Mouse (Mus musculus) heart, embryonic 11.5 days (tissue): ENCODE results near the gene Dnal4. TPM values are rescaled to one million over a fixed set of nuclear protein-coding genes. Genes with fewer than 3 reads are reported as not detected.
A peak's percentile ranks its signal among the peaks of the same experiment; 100 is the strongest.

Experiments
- ATAC-seq: fragments of 200-750 bp; cut with Nextera tagmentation; replicated peaks from 2 replicates; pipeline ENCODE4 v1.8.0; 2017; ENCODE audit warnings: moderate library complexity; ENCODE audit not compliant: insufficient number of reproducible peaks, low FRiP score, low TSS enrichment
- H3K27ac ChIP-seq: fragments of 300-500 bp; sonication (generic); 2 replicates; pipeline ENCODE4 v1.5.1; 2014; ENCODE audit warnings: mild to moderate bottlenecking, low read depth, low read length
- H3K27me3 ChIP-seq: fragments of 300-500 bp; sonication (generic); 2 replicates; pipeline ENCODE4 v1.6.1; 2014; ENCODE audit warnings: mild to moderate bottlenecking, low read length, mixed read lengths; ENCODE audit not compliant: control insufficient read depth, insufficient read depth
- H3K36me3 ChIP-seq: fragments of 300-500 bp; sonication (generic); 2 replicates; pipeline ENCODE4 v1.6.1; 2014; ENCODE audit warnings: mild to moderate bottlenecking, low read length, moderate library complexity, mixed read lengths; ENCODE audit not compliant: control insufficient read depth, insufficient read depth
- H3K4me1 ChIP-seq: fragments of 300-500 bp; sonication (generic); 2 replicates; pipeline ENCODE4 v1.6.1; 2014; ENCODE audit warnings: low read length; ENCODE audit not compliant: control insufficient read depth, insufficient read depth
- H3K4me2 ChIP-seq: fragments of 300-500 bp; sonication (generic); 2 replicates; pipeline ENCODE4 v1.6.1; 2014; ENCODE audit warnings: mild to moderate bottlenecking, moderate library complexity
- H3K4me3 ChIP-seq: fragments of 300-500 bp; sonication (generic); 2 replicates; pipeline ENCODE4 v1.5.1; 2014; ENCODE audit warnings: low read depth, low read length
- H3K9ac ChIP-seq: fragments of 300-500 bp; sonication (generic); 2 replicates; pipeline ENCODE4 v1.6.1; 2014; ENCODE audit warnings: mild to moderate bottlenecking, low read depth, low read length, moderate library complexity
- H3K9me3 ChIP-seq: fragments of 300-500 bp; sonication (generic); replicated peaks from 2 replicates; pipeline ENCODE4 v1.6.1; 2016; ENCODE audit warnings: low read length; ENCODE audit not compliant: control insufficient read depth
- WGBS: fragments of 180-500 bp; shearing (Covaris S2); extraction: QIAGEN DNeasy Blood & Tissue Kit; methylation state at CpG from one replicate; pipeline ENCODE4 v1.1.7; 2014; ENCODE audit not compliant: insufficient replicate concordance; 5-methylcytosine and 5-hydroxymethylcytosine counted together
- polyA plus RNA-seq: library from polyadenylated mRNA; unstranded; fragments of >200 nt; fragmentation: Nextera tagmentation; extraction: Ambion mirVana; gene quantifications from 2 replicates; pipeline ENCODE4 v1.2.1, GENCODE M21; 2014

The Dnal4 gene
- polyA plus RNA-seq, 1 experiment from 2014 or later: 37.3 TPM

- Histone ChIP-seq H3K36me3 (peaks cover 33% of the 10 kb centered on the region), H3K27ac (no peak overlapping the region), H3K27me3 (no peaks in the 10 kb centered on the region), H3K9ac (no peak overlapping the region), H3K4me1 (peaks cover 11% of the 10 kb centered on the region), H3K4me3 (no peak overlapping the region), H3K9me3 (no peaks in the 10 kb centered on the region), H3K4me2 (no peak overlapping the region)
- WGBS: 83% methylated on average over 7 of the region's 7 CpGs
- no peak for ATAC-seq
Measured at GRCm38 (mm10) chr15:79731554-79731953, 46.1 kb downstream of the Dnal4 start.

DNA sequence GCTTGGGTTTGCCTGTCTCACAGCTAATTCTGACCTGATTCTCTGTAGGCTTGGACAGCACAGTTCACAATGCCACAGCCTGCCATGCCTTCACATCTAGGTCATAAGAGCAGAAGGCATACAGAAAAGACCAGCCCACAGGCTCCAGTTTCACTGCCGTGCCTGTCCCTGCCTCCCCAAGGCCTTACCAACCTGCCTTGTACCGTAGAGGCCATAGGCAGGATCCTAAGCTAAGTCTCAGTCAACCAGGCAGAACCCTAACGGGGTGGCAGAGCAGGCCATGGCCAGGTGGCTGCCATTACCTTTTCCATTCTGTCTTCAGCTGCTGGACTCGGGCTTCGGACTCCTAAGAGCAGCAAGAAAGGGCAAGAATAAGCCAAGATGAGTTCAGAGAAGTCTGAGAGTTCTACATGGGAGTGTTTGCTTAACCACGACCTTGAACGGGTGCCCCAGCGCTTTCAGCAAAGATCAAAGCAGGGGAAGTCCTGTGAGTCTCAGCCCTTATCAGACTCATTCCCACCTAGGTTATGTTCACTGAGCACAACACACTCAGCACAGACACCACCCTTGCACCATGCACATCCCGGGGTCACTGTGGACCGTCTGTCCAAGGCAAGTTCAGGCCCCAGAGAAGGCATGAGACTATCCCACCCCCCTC lies 48.8 kb downstream of the Dnal4 start:
- WGBS: 80% methylated on average over 10 of the region's 10 CpGs
- Histone ChIP-seq H3K27ac (no peak overlapping the region), H3K9ac (no peak overlapping the region), H3K36me3 (peaks cover 33% of the 10 kb centered on the region), H3K9me3 (no peaks in the 10 kb centered on the region), H3K27me3 (no peaks in the 10 kb centered on the region), H3K4me2 (no peak overlapping the region), H3K4me3 (no peak overlapping the region), H3K4me1 (no peaks in the 10 kb centered on the region)
- no peak for ATAC-seq

DNA sequence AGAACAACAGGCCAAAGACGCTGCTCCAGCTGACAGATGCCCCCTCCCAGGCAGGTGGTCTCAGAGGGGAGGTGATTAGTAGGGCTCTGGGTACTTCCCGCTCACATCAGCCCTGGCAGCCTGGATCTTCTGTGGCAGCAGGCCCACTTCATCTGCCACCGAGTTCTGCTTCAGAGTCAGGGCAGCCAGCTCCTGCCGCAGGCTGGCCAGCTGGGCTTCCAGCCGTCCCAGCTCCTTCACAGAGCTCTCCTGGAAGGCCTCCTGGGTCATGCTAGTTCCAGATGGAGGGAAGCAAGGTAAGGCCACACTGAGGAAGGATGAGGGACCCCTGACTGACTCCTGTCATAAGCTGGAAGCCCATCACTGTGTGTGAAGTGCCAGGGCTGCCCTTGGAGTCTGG lies 49.3 kb downstream of the Dnal4 start:
- H3K4me1 ChIP-seq: no peaks in the 10 kb centered on the region
- no peak overlapping the region for H3K9ac ChIP-seq
- H3K9me3 ChIP-seq: no peaks in the 10 kb centered on the region
- H3K4me2 ChIP-seq: no peak overlapping the region
- WGBS: 75% methylated on average over 5 of the region's 5 CpGs
- no peak overlapping the region for H3K27ac ChIP-seq
- H3K36me3 ChIP-seq: peaks cover 33% of the 10 kb centered on the region
- H3K4me3 ChIP-seq: no peak overlapping the region
- no peaks in the 10 kb centered on the region for H3K27me3 ChIP-seq
- no peak for ATAC-seq

- Histone ChIP-seq H3K4me1 (no peaks in the 10 kb centered on the region), H3K4me2 (no peak overlapping the region), H3K27ac (no peak overlapping the region), H3K4me3 (no peak overlapping the region), H3K27me3 (no peaks in the 10 kb centered on the region), H3K9me3 (no peaks in the 10 kb centered on the region), H3K9ac (no peak overlapping the region), H3K36me3 (peaks cover 33% of the 10 kb centered on the region)
- no peak for ATAC-seq
- 89% methylated on average over 6 of the region's 6 CpGs for WGBS
Measured at GRCm38 (mm10) chr15:79727840-79728239, 49.8 kb downstream of the Dnal4 start.

DNA sequence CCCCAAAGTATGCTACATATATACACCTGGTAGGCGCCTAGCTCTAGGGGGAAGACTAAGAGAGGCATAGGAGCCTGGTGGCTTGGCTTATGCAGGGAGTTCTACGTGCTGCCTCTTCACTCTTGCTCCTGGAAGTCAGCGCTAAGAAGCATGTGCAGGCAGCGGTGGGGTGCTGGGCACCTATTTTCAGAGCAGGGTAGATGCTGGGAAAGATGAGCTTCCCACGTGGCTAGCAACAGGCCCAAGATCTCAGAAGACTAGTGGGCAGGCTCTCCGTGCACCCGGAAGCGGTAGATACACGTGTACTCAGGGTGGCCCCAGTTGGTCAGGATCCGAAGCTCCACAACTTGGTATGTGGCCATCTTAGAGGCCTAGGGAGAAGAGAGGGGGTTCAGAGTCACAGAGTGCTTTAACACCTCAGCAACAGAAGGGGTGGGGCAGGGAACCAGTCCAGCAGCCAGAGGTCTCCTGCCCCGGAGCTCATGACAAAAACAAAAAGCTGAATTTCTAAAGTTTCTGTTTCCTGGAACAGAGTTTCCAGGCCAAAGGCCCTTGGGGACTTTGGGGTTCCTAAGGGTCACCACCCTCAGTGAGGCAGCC lies 52.4 kb downstream of the Dnal4 start:
- H3K27ac ChIP-seq: no peak overlapping the region
- ATAC-seq: no peak
- no peak overlapping the region for H3K4me2 ChIP-seq
- peaks cover 33% of the 10 kb centered on the region for H3K36me3 ChIP-seq
- no peaks in the 10 kb centered on the region for H3K9me3 ChIP-seq
- H3K4me3 ChIP-seq: no peak overlapping the region
- no peaks in the 10 kb centered on the region for H3K27me3 ChIP-seq
- H3K9ac ChIP-seq: no peak overlapping the region
- 89% methylated on average over 11 of the region's 11 CpGs for WGBS
- H3K4me1 ChIP-seq: no peaks in the 10 kb centered on the region

GRCm38 (mm10) chr15:79723439-79723838 lies 54.2 kb downstream of the Dnal4 start:
- Histone ChIP-seq H3K9me3 (no peaks in the 10 kb centered on the region), H3K27ac (no peak overlapping the region), H3K27me3 (no peaks in the 10 kb centered on the region), H3K36me3 (peaks cover 22% of the 10 kb centered on the region), H3K4me3 (no peak overlapping the region), H3K4me2 (no peak overlapping the region), H3K4me1 (no peaks in the 10 kb centered on the region), H3K9ac (no peak overlapping the region)
- ATAC-seq: peak; percentile 46; the same call in 1 of the 2 replicates
- WGBS: 41% methylated on average over 1 of the region's 1 CpGs

- 79% methylated on average over 4 of the region's 4 CpGs for WGBS
- Histone ChIP-seq H3K27ac (no peak overlapping the region), H3K9me3 (no peaks in the 10 kb centered on the region), H3K4me1 (no peaks in the 10 kb centered on the region), H3K4me2 (no peak overlapping the region), H3K4me3 (no peak overlapping the region), H3K9ac (no peak overlapping the region), H3K36me3 (peaks cover 27% of the 10 kb centered on the region), H3K27me3 (no peaks in the 10 kb centered on the region)
- ATAC-seq: no peak
Measured at GRCm38 (mm10) chr15:79720796-79721195, 56.9 kb downstream of the Dnal4 start.

- H3K9me3 ChIP-seq: no peaks in the 10 kb centered on the region
- ATAC-seq: no peak
- WGBS: 94% methylated on average over 8 of the region's 8 CpGs
- H3K27ac ChIP-seq: no peak overlapping the region
- no peak overlapping the region for H3K9ac ChIP-seq
- no peak overlapping the region for H3K4me2 ChIP-seq
- no peaks in the 10 kb centered on the region for H3K4me1 ChIP-seq
- peaks cover 29% of the 10 kb centered on the region for H3K36me3 ChIP-seq
- no peak overlapping the region for H3K4me3 ChIP-seq
- no peaks in the 10 kb centered on the region for H3K27me3 ChIP-seq
Measured at GRCm38 (mm10) chr15:79720267-79720666, 57.4 kb downstream of the Dnal4 start.

- Histone ChIP-seq H3K4me2 (no peak overlapping the region), H3K36me3 (peaks cover 44% of the 10 kb centered on the region), H3K4me3 (no peak overlapping the region), H3K9ac (no peak overlapping the region), H3K27ac (no peak overlapping the region), H3K4me1 (no peaks in the 10 kb centered on the region), H3K9me3 (no peaks in the 10 kb centered on the region), H3K27me3 (no peaks in the 10 kb centered on the region)
- ATAC-seq: no peak
- 90% methylated on average over 6 of the region's 6 CpGs for WGBS
Measured at GRCm38 (mm10) chr15:79716710-79717109, 60.9 kb downstream of the Dnal4 start.
